Mouse (Mus musculus) heart, adult 2 months (tissue): Measurements from ENCODE around the gene Insr. TPM values are rescaled to one million over a fixed set of nuclear protein-coding genes. Genes with fewer than 3 reads are reported as not detected.
A peak's percentile ranks its signal among the peaks of the same experiment; 100 is the strongest.
"Not testable (repeated sequence)": the region's sequence is repeated elsewhere in the genome, so short reads cannot be mapped to it uniquely, and the experiment has no call there.

Experiments
- DNase-seq, 2 experiments: peaks; one replicate each; pipeline ENCODE4 v3.0.0; 2021
- H3K27ac ChIP-seq: fragments of 200-600 bp; 2 replicates; pipeline ENCODE4 v1.8.1; 2022
- H3K27me3 ChIP-seq: fragments of 200-500 bp; 2 replicates; pipeline ENCODE4 v1.6.1; 2012; ENCODE audit warnings: mild to moderate bottlenecking, low read length, inconsistent platforms, mixed read lengths; ENCODE audit not compliant: control insufficient read depth, insufficient read depth
- H3K36me3 ChIP-seq: fragments of 200-500 bp; 2 replicates; pipeline ENCODE4 v1.6.1; 2012; ENCODE audit warnings: low read length, inconsistent platforms; ENCODE audit not compliant: control insufficient read depth, insufficient read depth
- H3K4me1 ChIP-seq: fragments of 200-500 bp; 2 replicates; pipeline ENCODE4 v1.6.1; 2011; ENCODE audit warnings: low read length; ENCODE audit not compliant: control insufficient read depth, insufficient read depth
- H3K4me3 ChIP-seq: fragments of 200-600 bp; 2 replicates; pipeline ENCODE4 v1.8.1; 2022
- H3K79me2 ChIP-seq: fragments of 200-500 bp; replicated peaks from 2 replicates; pipeline ENCODE4 v1.6.1; 2012; ENCODE audit warnings: mild to moderate bottlenecking, inconsistent platforms, low read length, moderate library complexity, mixed read lengths; ENCODE audit not compliant: control insufficient read depth, insufficient read depth
- H3K9ac ChIP-seq: fragments of 200-500 bp; 2 replicates; pipeline ENCODE4 v1.6.1; 2012; ENCODE audit warnings: low read depth, mild to moderate bottlenecking, control low read depth, inconsistent platforms, low read length, mixed read lengths
- CTCF ChIP-seq: fragments of 200-600 bp; IDR thresholded peaks from 2 replicates; pipeline ENCODE4 v1.8.1; 2022; ENCODE audit warnings: antibody characterized with exemption, mild to moderate bottlenecking, moderate library complexity
- EP300 ChIP-seq: fragments of 200-500 bp; IDR thresholded peaks from 2 replicates; pipeline ENCODE4 v1.6.1; 2011; ENCODE audit warnings: low read depth, low read length, control low read depth; ENCODE audit not compliant: insufficient read depth
- POLR2A ChIP-seq: fragments of 200-500 bp; IDR thresholded peaks from 2 replicates; pipeline ENCODE4 v1.6.1; 2011; ENCODE audit warnings: mild to moderate bottlenecking, low read depth, low read length, control low read depth; ENCODE audit not compliant: insufficient read depth
- WGBS: fragments of 180-500 bp; shearing (Covaris S2); methylation state at CpG from one replicate; pipeline ENCODE4 v1.1.7; 2018; 5-methylcytosine and 5-hydroxymethylcytosine counted together
- intact Hi-C: fragments of 180-260 bp; cut with DNase I; formaldehyde crosslinking; loops from one replicate; pipeline ENCODE4 v1.15.1; 2025
- polyA plus RNA-seq: library from polyadenylated mRNA; depleted of rRNA; stranded (reverse); fragments of >200 nt; gene quantifications from 2 replicates; pipeline ENCODE4 v1.2.3, GENCODE M21; 2012
- total RNA-seq, 2 experiments: library from RNA; stranded (reverse); gene quantifications; 2 replicates each; pipeline ENCODE4 v1.2.3; 2021

Gene Insr
- total and polyA plus RNA-seq, 3 experiments, result 24.6 to 145 (median 112) TPM

GRCm38 (mm10) chr8:3314345-3314744 lies 34.9 kb upstream of the Insr start:
- Histone ChIP-seq H3K9ac (no peak overlapping the region), H3K36me3 (no peaks in the 10 kb centered on the region), H3K27me3 (no peaks in the 10 kb centered on the region), H3K79me2 (no peaks in the 10 kb centered on the region), H3K4me1 (0 out of 2 replicates have a peak, but pooled peaks cover 2% of the 10 kb centered on the region), H3K27ac (no peak overlapping the region), H3K4me3 (no peak overlapping the region)
- intact Hi-C loops, result no loop called here
- TF ChIP-seq CTCF (no peak), EP300 (no peak), POLR2A (no peak)
- no peak for DNase-seq
- WGBS, result 79% methylated on average over 2 of the region's 2 CpGs

DNA sequence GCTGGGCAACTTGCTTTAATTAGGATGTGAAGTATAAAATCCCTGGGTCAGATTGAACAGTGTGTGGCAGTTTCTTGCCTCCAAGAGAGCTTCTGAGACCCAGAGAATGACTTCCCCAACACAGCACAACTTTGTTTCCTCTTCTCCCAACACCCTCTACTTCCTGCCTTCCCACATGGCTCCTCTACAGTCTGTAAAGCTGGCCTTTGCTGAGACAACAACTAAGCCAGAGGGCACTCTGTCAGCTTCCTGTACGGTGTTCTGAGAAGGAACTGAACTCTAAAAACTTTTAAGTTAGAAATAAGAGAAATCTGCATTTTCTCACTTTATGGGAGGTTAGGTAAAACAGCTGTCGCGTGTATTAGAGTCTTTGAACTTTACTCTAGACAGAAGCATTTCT lies 34.4 kb upstream of the Insr start:
- no peak overlapping the region for H3K9ac ChIP-seq
- H3K27ac ChIP-seq, result no peak overlapping the region; the same call in 1 of the 2 replicates
- H3K36me3 ChIP-seq, result no peaks in the 10 kb centered on the region
- H3K4me3 ChIP-seq, result no peak overlapping the region
- intact Hi-C loops, result no loop called here
- H3K27me3 ChIP-seq, result no peaks in the 10 kb centered on the region
- DNase-seq, result peak in 1 of 2 experiments; percentile 24
- TF ChIP-seq EP300 (no peak), POLR2A (no peak), CTCF (no peak)
- WGBS, result 31% methylated on average over 3 of the region's 3 CpGs
- no peaks in the 10 kb centered on the region for H3K79me2 ChIP-seq
- 0 out of 2 replicates have a peak, but pooled peaks cover 2% of the 10 kb centered on the region for H3K4me1 ChIP-seq

DNA sequence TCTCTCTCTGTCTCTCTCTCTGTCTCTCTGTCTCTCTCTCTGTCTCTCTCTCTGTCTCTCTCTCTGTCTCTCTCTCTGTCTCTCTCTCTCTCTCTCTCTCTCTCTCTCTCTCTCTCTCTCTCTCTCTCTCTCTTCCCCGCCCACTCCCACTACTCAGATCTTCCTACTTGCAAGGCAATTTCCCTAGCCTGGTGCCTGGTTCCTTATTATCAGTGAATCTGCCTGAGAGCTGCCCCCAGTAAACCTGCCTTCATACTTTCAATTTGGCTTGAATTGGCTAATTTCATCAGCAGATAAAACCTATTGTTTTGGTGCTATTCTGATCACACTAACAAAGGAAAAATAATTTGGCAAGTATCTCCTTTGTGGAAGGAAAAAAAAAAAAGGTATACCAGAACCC lies 34.0 kb upstream of the Insr start:
- H3K27ac ChIP-seq, result not testable (repeated sequence)

DNA sequence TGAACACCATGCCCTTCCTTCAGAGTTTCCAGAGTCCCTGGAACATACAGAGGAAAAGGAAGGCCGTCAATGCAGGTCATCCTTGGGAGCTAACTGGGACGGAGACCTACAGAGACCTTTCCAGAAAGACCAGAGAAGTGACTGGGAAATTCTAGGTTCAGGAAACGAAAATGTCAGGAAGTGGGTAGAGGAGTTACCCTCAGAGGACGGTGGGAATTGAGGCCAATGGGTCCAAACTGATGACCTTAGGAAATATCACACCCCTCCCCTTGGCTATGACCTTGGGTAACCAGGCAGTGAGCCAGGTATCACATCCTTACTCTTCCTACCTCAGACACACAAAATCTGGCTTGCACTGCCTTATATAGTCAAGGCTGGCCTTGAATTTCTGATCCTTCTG lies 32.1 kb upstream of the Insr start:
- Histone ChIP-seq H3K9ac (no peak overlapping the region), H3K27me3 (no peaks in the 10 kb centered on the region), H3K36me3 (no peaks in the 10 kb centered on the region), H3K27ac (no peak overlapping the region), H3K4me1 (0 out of 2 replicates have a peak, but pooled peaks cover 2% of the 10 kb centered on the region), H3K4me3 (no peak overlapping the region), H3K79me2 (no peaks in the 10 kb centered on the region)
- no peak for DNase-seq
- intact Hi-C loops, result no loop called here
- TF ChIP-seq CTCF (no peak), POLR2A (no peak), EP300 (no peak)
- WGBS, result 38% methylated on average over 4 of the region's 4 CpGs

More for the DNA sequence above, 34.0 kb upstream of the Insr start:
- WGBS, result 64% methylated on average over 1 of the region's 1 CpGs
- intact Hi-C loops, H3K36me3 ChIP-seq, H3K4me3 ChIP-seq, H3K4me1 ChIP-seq, H3K79me2 ChIP-seq, H3K27me3 ChIP-seq, H3K9ac ChIP-seq, DNase-seq: not testable (repeated sequence)

DNA sequence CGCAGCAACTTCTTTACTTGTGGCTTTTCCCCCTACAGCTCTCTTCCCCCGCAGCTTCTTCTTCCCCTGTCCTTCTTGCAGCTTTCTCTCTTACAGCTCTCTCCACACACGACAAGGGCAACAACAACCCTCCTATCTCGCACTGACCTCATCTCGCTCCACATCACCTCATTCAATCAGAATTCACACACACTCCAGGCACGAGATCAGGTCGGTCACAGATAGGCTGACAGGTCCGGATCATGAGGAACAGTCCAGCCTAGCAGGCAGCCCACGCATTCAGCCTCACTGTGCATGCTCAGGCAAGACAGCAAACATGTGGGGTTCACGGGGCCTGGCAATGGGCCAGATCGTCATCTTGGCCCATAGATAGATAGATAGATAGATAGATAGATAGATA lies 30.2 kb upstream of the Insr start:
- TF ChIP-seq CTCF, result no peak
- no peak for TF ChIP-seq POLR2A
- no peak for TF ChIP-seq EP300
- H3K36me3 ChIP-seq, result no peaks in the 10 kb centered on the region
- H3K79me2 ChIP-seq, result no peaks in the 10 kb centered on the region
- 0 out of 2 replicates have a peak, but pooled peaks cover 2% of the 10 kb centered on the region for H3K4me1 ChIP-seq
- no peaks in the 10 kb centered on the region for H3K27me3 ChIP-seq
- no peak overlapping the region for H3K27ac ChIP-seq
- H3K9ac ChIP-seq, result no peak overlapping the region
- no peak overlapping the region for H3K4me3 ChIP-seq
- WGBS, result 78% methylated on average over 11 of the region's 11 CpGs
- no peak for DNase-seq
- intact Hi-C loops, result no loop called here

DNA sequence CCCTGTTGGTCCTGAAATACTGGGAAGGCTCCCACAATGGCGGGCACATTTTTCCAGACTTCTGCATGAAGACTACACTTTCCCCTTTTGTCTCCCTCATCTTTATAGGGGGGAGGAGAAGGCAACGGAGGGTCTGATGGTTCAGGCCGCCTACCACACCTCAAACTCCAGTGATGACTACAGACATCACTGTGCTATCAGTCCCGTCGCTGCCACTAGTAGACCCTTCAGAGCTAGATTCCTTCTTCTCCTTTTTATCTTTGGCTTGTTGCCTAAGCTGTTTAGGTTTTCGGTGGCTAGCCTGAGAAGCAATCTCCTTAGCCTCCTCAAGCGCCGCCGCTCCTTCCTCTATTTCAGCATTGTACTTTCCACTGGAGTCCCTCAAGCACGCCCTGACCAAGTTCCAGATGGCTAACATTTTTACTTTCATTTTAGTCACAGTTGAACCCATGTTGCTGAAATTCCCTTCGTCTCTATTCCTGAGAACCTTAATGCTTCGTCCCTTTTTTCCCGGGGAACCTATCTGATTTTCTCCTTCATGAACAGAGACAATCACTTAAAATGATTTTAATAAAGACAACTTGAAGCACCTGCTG lies 28.9 kb upstream of the Insr start:
- WGBS, result 79% methylated on average over 13 of the region's 13 CpGs
- intact Hi-C loops, H3K79me2 ChIP-seq, H3K27ac ChIP-seq, H3K4me1 ChIP-seq, H3K4me3 ChIP-seq, H3K9ac ChIP-seq, H3K36me3 ChIP-seq, H3K27me3 ChIP-seq: not testable (repeated sequence)
- DNase-seq, result peak in 1 of 2 experiments; percentile 16

DNA sequence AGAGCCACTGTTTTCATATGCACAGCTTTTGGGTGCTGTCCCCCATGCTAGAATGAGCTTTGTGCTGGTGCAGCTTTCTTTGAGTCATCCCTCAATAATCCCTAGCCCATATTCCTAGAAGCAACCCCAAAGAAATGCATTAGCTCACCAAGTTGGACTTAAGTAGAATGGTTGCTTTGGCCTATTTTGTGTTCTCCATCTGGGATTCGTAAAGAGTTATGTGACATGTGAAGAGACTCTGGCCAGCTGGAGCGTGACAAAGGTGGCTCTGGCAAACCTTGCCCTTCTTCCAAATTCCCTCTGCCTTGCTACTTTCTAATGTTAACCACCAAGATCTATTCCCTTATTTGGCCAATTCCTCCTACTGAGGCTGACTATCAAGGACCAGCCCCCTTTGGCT lies 22.7 kb upstream of the Insr start:
- no peaks in the 10 kb centered on the region for H3K27me3 ChIP-seq
- H3K4me1 ChIP-seq, result no peaks in the 10 kb centered on the region
- intact Hi-C loops, result no loop called here
- H3K4me3 ChIP-seq, result no peak overlapping the region
- H3K9ac ChIP-seq, result no peak overlapping the region
- H3K36me3 ChIP-seq, result no peaks in the 10 kb centered on the region
- 61% methylated on average over 2 of the region's 2 CpGs for WGBS
- TF ChIP-seq POLR2A, result no peak
- no peak for TF ChIP-seq CTCF
- no peak for TF ChIP-seq EP300
- H3K27ac ChIP-seq, result no peak overlapping the region
- H3K79me2 ChIP-seq, result no peaks in the 10 kb centered on the region
- DNase-seq, result no peak
